Mouse (Mus musculus) intestine, postnatal 0 days (tissue): ENCODE measurements around the gene Bpifa5. TPM values are rescaled to one million over a fixed set of nuclear protein-coding genes. Genes with fewer than 3 reads are reported as not detected.

ENCODE experiments used
- ATAC-seq: fragments of 200-750 bp; cut with Nextera tagmentation; 2 replicates; pipeline ENCODE4 v1.8.0; 2017; ENCODE audit warnings: mild to moderate bottlenecking, moderate TSS enrichment, moderate library complexity
- H3K27ac ChIP-seq: fragments of 300-500 bp; sonication (generic); 2 replicates; pipeline ENCODE4 v1.5.1; 2014; ENCODE audit warnings: mild to moderate bottlenecking, low read depth, low read length, moderate library complexity
- H3K27me3 ChIP-seq: fragments of 300-500 bp; sonication (generic); replicated peaks from 2 replicates; pipeline ENCODE4 v1.6.1; 2014; ENCODE audit warnings: low read length, mixed read lengths; ENCODE audit not compliant: control insufficient read depth, insufficient read depth
- H3K36me3 ChIP-seq: fragments of 300-500 bp; sonication (generic); 2 replicates; pipeline ENCODE4 v1.6.1; 2014; ENCODE audit warnings: mild to moderate bottlenecking, moderate library complexity; ENCODE audit not compliant: control insufficient read depth, insufficient read depth
- H3K4me1 ChIP-seq: fragments of 300-500 bp; sonication (generic); replicated peaks from 2 replicates; pipeline ENCODE4 v1.6.1; 2014; ENCODE audit warnings: antibody characterized with exemption, low read length, mixed read lengths; ENCODE audit not compliant: control insufficient read depth, insufficient read depth
- H3K4me2 ChIP-seq: fragments of 300-500 bp; sonication (generic); replicated peaks from 2 replicates; pipeline ENCODE4 v1.6.1; 2014; ENCODE audit warnings: low read depth, mild to moderate bottlenecking, moderate library complexity
- H3K4me3 ChIP-seq: fragments of 300-500 bp; sonication (generic); 2 replicates; pipeline ENCODE4 v1.5.1; 2014; ENCODE audit warnings: low read depth, low read length
- H3K9ac ChIP-seq: fragments of 300-500 bp; sonication (generic); 2 replicates; pipeline ENCODE4 v1.6.1; 2014; ENCODE audit warnings: mild to moderate bottlenecking, low read depth, low read length
- H3K9me3 ChIP-seq: fragments of 300-500 bp; sonication (generic); 2 replicates; pipeline ENCODE4 v1.6.1; 2016; ENCODE audit warnings: mixed run types; ENCODE audit not compliant: control insufficient read depth
- CTCF ChIP-seq: sonication (generic); IDR thresholded peaks from 2 replicates; pipeline ENCODE4 v1.5.1; 2016; ENCODE audit warnings: low read depth, mild to moderate bottlenecking, control low read depth, antibody characterized with exemption, moderate library complexity
- WGBS: fragments of 180-500 bp; shearing (Covaris S2); extraction: QIAGEN DNeasy Blood & Tissue Kit; methylation state at CpG from one replicate; pipeline ENCODE4 v1.1.7; 2014; 5-methylcytosine and 5-hydroxymethylcytosine counted together
- polyA plus RNA-seq: library from polyadenylated mRNA; unstranded; fragments of >200 nt; fragmentation: Nextera tagmentation; extraction: Ambion mirVana; gene quantifications from 2 replicates; pipeline ENCODE4 v1.2.1, GENCODE M21; 2015

The Bpifa5 gene
- polyA plus RNA-seq, 1 experiment from 2014 or later = not detected

DNA sequence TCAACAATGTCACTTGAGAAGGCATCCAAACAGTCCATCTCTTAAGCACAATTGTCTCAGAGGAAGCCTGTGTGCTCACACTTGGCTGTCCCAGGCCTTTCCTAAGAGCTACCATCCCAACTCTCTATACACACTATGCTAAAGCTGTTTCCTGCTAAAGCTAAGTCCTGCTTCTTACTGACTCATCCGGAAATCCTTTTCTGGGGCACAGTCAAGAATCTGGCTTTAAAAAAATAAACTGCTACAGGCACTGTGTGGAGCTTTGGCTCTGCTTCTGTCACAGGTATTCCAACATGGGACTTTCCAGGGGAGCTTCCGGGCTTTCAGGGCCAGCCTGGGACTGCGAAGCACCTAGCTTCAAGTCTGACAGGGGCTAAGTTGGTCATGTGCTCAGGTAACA is 23.3 kb downstream of the Bpifa5 start:
- H3K27me3 ChIP-seq = no peaks in the 10 kb centered on the region
- H3K4me1 ChIP-seq = no peaks in the 10 kb centered on the region
- H3K9me3 ChIP-seq = no peaks in the 10 kb centered on the region
- H3K4me2 ChIP-seq = no peak overlapping the region
- WGBS = 81% methylated on average over 3 of the region's 3 CpGs
- no peaks in the 10 kb centered on the region for H3K36me3 ChIP-seq
- no peak for ATAC-seq
- H3K9ac ChIP-seq = no peak overlapping the region
- H3K27ac ChIP-seq = no peak overlapping the region
- TF ChIP-seq CTCF = no peak
- H3K4me3 ChIP-seq = no peak overlapping the region

DNA sequence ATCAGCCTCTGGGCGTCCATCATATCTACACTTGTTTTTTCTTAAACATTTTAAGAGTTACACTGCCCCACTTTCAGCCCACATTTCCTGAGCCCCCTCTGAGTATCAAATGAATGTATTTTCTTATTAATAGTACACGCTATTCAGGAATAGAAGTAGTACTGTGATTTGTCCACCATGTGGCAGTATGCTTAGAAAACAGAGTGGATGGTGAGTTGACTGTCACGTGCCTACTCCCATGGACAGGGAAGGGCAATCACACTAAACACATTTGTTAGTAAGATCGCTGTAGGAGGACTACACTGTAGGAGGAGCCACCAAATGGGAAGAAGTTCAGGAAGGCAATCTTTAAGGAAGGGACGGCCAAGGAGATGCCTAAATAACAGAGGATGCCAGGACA is 25.1 kb downstream of the Bpifa5 start:
- no peak overlapping the region for H3K9ac ChIP-seq
- no peak overlapping the region for H3K4me2 ChIP-seq
- no peak overlapping the region for H3K4me3 ChIP-seq
- TF ChIP-seq CTCF = peak; percentile 61
- H3K36me3 ChIP-seq = no peaks in the 10 kb centered on the region
- H3K4me1 ChIP-seq = no peaks in the 10 kb centered on the region
- no peaks in the 10 kb centered on the region for H3K27me3 ChIP-seq
- WGBS = 32% methylated on average over 5 of the region's 5 CpGs
- ATAC-seq = no peak
- no peak overlapping the region for H3K27ac ChIP-seq
- H3K9me3 ChIP-seq = no peaks in the 10 kb centered on the region

DNA sequence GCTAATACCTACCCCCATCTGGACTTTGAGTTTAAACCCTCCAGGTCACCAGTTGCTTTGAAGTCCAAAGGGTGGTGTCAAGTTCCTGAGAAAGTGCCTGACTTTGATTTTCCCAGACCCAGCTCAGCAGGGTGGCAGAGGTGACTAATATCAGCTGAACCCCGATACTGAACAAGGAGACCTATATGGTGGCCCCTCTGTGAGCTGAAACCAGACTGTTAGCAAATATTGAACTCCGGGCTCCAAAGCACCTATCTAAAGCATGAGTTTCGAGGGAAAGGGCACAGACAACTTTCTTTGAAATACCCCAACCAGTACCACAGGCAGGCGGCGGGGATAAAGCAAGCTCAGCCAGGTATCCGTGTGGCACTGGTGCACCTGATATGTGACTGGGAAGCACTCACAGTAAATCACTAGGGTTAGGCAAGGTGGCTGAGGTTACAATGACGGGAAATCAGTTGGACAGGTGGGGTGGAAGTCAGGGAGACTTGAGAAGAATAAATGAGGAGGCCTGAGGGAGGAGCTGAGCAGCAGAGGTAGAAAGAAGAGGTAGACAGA is 27.5 kb downstream of the Bpifa5 start:
- TF ChIP-seq CTCF = no peak
- Histone ChIP-seq H3K27ac (no peak overlapping the region), H3K9me3 (no peaks in the 10 kb centered on the region), H3K4me3 (no peak overlapping the region), H3K4me1 (no peaks in the 10 kb centered on the region), H3K4me2 (no peak overlapping the region), H3K9ac (no peak overlapping the region), H3K27me3 (no peaks in the 10 kb centered on the region), H3K36me3 (no peaks in the 10 kb centered on the region)
- no peak for ATAC-seq
- WGBS = 62% methylated on average over 7 of the region's 7 CpGs

DNA sequence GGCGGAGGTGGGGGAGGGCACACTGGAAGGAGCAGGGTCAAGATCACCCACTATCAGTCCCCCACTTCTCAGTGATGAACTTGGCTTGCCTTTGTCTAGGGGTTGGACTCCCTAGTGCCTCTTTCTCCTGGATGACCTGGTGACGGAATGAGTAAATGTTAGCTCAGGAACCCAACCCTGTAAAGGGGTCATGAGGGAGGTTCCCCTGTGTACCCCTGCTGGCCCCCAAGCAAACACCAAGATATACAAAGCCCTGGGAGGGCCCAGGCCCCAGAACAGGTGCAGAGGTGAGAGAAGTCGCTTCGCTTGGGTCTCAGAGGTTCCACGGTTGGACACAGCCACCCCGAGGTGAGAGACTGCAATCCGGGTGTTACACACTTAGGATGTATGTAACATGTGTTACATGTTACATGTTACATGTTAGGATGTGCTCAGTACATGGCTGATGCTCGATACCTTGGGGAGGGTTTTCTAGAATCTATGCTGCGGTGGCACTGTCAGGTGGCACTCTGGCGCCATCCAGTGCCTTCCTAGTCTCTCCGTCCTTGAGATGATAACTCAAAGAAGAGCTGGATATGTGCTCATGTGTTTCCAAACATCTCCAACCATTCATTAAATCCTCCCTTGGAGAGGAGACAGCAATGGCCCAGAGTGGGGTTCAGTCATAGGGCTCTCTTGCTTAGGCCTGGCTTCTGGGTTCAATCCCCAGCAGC is 28.3 kb downstream of the Bpifa5 start, which contains the start of gene Bpifb1:
Bpifb1 (plus strand) TSS at position 273 of the 713 bp plus-strand sequence.
- H3K4me2 ChIP-seq = no peak within 1 kb of the TSS
- TF ChIP-seq CTCF = peak; percentile 38
- H3K4me1 ChIP-seq = no peaks in the 10 kb centered on the region
- H3K27me3 ChIP-seq = no peaks in the 10 kb centered on the region
- H3K36me3 ChIP-seq = no peaks in the 10 kb centered on the region
- 85% methylated on average over 11 of the region's 11 CpGs for WGBS
- H3K9me3 ChIP-seq = no peaks in the 10 kb centered on the region
- H3K27ac ChIP-seq = no peak within 1 kb of the TSS
- no peak within 1 kb of the TSS for H3K9ac ChIP-seq
- no peak within 1 kb of the TSS for H3K4me3 ChIP-seq
- no peak for ATAC-seq

DNA sequence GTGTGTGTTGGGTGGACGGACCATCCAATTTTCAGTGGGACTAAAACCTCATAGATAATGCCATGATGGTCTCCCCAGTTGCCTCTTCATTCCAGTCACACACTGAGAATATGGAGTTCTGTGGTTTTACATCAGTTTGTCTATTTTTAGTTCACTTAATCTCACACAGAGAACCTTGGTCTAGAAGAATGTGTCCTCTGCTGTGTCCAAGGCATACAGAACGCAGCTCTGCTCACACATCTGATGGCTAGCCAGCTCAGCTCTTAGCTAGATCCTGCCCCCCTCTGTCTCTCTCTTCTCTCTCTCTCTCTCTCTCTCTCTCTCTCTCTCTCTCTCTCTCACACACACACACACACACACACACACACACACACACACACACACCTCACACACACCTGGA is 29.7 kb downstream of the Bpifa5 start:
- ATAC-seq = no peak
- H3K27ac ChIP-seq = no peak overlapping the region
- TF ChIP-seq CTCF = no peak
- no peak overlapping the region for H3K9ac ChIP-seq
- no peaks in the 10 kb centered on the region for H3K27me3 ChIP-seq
- no peak overlapping the region for H3K4me2 ChIP-seq
- no peaks in the 10 kb centered on the region for H3K4me1 ChIP-seq
- no peak overlapping the region for H3K4me3 ChIP-seq
- no peaks in the 10 kb centered on the region for H3K9me3 ChIP-seq
- 62% methylated on average over 2 of the region's 2 CpGs for WGBS
- no peaks in the 10 kb centered on the region for H3K36me3 ChIP-seq

DNA sequence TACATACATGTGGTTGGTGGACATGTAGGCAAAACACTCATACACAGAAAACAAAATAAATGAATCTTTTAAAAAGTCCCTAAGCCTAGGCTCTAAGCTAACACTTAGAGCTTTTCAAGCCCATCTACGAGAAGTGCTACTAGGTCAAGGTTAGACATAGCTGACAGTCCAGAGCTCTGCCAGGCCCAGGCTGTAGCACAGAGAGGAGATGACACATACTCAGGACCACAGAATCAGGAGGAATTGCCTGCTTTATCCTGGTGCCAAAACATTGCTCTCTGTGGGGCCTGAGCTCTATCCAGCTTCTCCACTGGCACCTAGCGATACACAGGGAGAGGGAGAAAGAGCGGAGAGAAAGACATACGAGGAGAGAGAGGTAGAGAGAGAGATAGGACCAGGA is 30.7 kb downstream of the Bpifa5 start:
- WGBS = 90% methylated on average over 4 of the region's 4 CpGs
- Histone ChIP-seq H3K27me3 (no peaks in the 10 kb centered on the region), H3K4me2 (no peak overlapping the region), H3K4me3 (no peak overlapping the region), H3K36me3 (no peaks in the 10 kb centered on the region), H3K9me3 (no peaks in the 10 kb centered on the region), H3K4me1 (no peaks in the 10 kb centered on the region), H3K27ac (no peak overlapping the region), H3K9ac (no peak overlapping the region)
- no peak for TF ChIP-seq CTCF
- ATAC-seq = no peak
